Mouse (Mus musculus) c-Kit-positive CD71-positive TER-119-positive erythroid progenitor cells, embryonic 14.5 days (primary cell): Measurements from ENCODE around the gene Sec24d.

Experiments
- DNase-seq: peaks from one replicate; pipeline ENCODE4 v3.0.0-alpha.2; 2013; ENCODE audit warnings: low spot score

Gene Sec24d

DNA sequence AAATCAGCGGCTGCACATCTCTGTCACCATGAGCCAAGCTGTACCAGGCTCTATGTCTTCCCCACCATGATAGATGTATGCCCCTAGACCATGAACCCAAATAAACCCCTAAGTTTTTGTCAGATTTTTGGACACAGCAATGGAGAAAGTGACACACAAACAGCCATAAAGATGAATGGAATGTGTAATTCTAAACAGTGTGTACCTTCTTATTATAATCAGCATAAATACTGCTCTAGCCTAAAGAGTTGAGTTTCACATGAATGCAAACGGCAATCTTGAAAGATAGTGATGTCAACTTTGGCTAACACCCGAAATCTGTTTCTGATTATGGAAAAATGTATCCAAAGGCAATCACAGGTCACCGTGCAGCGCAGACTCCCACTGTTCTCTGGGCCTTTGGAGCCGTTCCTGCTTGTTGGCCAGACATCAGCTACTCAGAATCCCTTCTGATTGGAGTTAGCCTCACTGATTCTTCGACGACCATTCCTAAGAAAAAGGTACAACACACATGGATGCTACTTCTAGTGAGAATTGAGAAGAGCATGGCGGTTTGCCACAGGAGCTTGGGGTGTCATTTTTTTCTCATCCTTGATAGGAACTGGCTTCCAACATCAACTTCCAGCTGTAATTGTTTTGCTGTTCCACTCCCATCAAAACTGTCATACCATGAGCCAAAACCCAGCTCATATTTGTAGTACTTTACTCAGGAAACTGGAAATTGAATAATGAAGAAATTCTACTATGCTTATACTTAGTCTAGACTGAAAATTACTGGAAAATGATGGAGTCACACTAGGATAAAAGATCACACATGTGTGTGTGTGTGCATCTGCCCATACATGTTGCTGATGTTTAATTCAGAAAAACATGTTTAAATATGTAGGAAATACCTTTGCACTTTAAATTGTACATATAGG lies 130.6 kb downstream of the Sec24d start:
- DNase-seq, result no peak

DNA sequence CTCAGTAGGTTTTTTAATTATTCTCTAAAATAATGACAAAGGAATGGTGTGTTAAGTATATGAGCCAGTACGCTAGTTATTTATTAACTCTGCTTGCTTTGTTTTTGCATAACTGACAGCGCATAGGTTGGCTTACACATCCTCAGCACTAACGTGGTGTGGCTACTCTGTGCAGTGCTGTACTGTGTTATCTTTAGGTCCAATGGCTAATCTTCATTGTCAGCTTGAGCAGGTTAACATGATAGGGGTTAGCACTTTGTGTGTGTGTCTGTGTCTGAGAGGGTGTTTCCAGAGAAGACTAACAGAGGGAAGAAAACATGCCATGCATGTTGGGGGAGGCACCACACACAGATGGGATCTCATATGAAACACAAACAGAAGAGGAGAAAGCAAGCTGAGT lies 137.7 kb downstream of the Sec24d start:
- no peak for DNase-seq

DNA sequence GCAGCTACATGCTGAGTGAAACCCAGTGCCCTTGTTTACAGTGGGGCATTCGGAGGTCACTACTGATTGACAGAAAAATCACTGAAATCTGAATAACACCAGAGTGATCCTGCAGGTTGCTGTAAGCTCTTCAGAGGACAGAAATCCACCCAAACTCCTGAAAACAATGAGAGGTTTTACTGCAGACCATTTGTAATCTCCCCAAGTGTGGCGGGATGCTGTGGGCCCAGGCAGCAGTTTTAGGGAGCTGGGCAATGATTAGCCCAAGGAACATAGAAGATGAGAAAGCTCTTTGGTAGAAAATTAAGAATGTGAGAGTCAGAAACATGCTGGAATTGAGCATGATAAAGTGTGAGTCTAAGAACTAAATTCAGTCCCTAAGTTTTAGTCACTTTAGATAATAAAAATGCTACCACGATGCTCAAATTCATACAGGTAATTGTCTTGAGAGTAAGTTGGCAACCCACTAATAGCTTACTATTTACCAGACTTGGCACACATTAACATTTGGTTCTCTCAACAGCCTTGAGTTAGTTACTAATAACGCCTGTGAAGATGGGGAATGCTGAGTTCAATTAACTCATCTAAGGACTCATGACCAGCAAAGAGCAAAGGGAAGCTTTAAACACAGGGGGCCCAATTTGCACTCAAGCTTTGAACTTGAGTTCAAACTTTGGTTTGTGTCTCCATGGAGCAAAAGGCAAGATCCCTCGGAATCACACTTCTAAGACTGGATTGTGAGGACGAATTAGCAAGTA lies 144.7 kb downstream of the Sec24d start:
- DNase-seq, result no peak

DNA sequence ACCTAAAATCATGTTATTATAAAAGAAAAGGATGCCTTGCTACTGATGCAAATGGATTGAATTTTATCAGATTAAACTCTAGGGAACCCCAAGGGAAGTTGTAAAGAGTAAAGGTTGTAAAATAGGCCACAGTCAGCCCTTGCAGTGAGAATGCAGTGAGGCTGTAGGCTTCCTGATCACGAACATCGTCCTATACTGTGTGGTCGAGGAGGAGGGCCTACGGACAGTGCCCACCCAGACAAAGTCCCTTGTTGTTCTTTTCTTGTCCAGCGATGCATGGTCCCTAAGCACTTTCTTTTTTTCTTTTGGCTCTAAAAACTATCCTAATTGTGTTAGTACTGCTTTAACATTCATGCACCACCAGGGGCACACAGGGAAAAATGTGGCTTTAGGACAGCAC lies 145.9 kb downstream of the Sec24d start:
- no peak for DNase-seq
